Mouse (Mus musculus) hindbrain, embryonic 11.5 days (tissue): ENCODE data around the gene Lgals1. TPM values are rescaled to one million over a fixed set of nuclear protein-coding genes. Genes with fewer than 3 reads are reported as not detected.
A peak's percentile ranks its signal among the peaks of the same experiment; 100 is the strongest.
"Not testable (repeated sequence)": the region's sequence is repeated elsewhere in the genome, so short reads cannot be mapped to it uniquely, and the experiment has no call there.

Experiments used
- ATAC-seq: fragments of 200-750 bp; cut with Nextera tagmentation; 2 replicates; pipeline ENCODE4 v1.8.0; 2017; ENCODE audit warnings: mild to moderate bottlenecking, moderate TSS enrichment, moderate library complexity; ENCODE audit not compliant: low FRiP score
- DNase-seq: peaks from one replicate; pipeline ENCODE4 v3.0.0-alpha.2; 2015; ENCODE audit warnings: low spot score
- H3K27ac ChIP-seq: fragments of 300-500 bp; sonication (generic); 2 replicates; pipeline ENCODE4 v1.5.1; 2014; ENCODE audit warnings: mild to moderate bottlenecking, low read depth, low read length
- H3K27me3 ChIP-seq: fragments of 300-500 bp; sonication (generic); 2 replicates; pipeline ENCODE4 v1.6.1; 2014; ENCODE audit warnings: mild to moderate bottlenecking, low read length, moderate library complexity, mixed read lengths; ENCODE audit not compliant: control insufficient read depth, insufficient read depth
- H3K36me3 ChIP-seq: fragments of 300-500 bp; sonication (generic); 2 replicates; pipeline ENCODE4 v1.6.1; 2014; ENCODE audit warnings: mild to moderate bottlenecking, low read length, moderate library complexity, mixed read lengths; ENCODE audit not compliant: control insufficient read depth, insufficient read depth
- H3K4me1 ChIP-seq: fragments of 300-500 bp; sonication (generic); replicated peaks from 2 replicates; pipeline ENCODE4 v1.6.1; 2014; ENCODE audit warnings: low read length, mixed read lengths; ENCODE audit not compliant: control insufficient read depth, insufficient read depth
- H3K4me2 ChIP-seq: fragments of 300-500 bp; sonication (generic); replicated peaks from 2 replicates; pipeline ENCODE4 v1.6.1; 2014; ENCODE audit warnings: mild to moderate bottlenecking, low read depth, low read length
- H3K4me3 ChIP-seq: fragments of 300-500 bp; sonication (generic); 2 replicates; pipeline ENCODE4 v1.5.1; 2014; ENCODE audit warnings: low read depth, low read length
- H3K9ac ChIP-seq: fragments of 300-500 bp; sonication (generic); 2 replicates; pipeline ENCODE4 v1.6.1; 2014; ENCODE audit warnings: low read depth, low read length
- H3K9me3 ChIP-seq: fragments of 300-500 bp; sonication (generic); 2 replicates; pipeline ENCODE4 v1.6.1; 2016; ENCODE audit warnings: low read length; ENCODE audit not compliant: control insufficient read depth
- WGBS: fragments of 180-500 bp; shearing (Covaris S2); extraction: QIAGEN DNeasy Blood & Tissue Kit; methylation state at CpG from one replicate; pipeline ENCODE4 v1.1.7; 2014; 5-methylcytosine and 5-hydroxymethylcytosine counted together
- polyA plus RNA-seq: library from polyadenylated mRNA; unstranded; fragments of >200 nt; fragmentation: Nextera tagmentation; extraction: Ambion mirVana; gene quantifications from 2 replicates; pipeline ENCODE4 v1.2.1, GENCODE M21; 2014

Gene Lgals1
- 390 and 438 TPM in 2 replicates for polyA plus RNA-seq

DNA sequence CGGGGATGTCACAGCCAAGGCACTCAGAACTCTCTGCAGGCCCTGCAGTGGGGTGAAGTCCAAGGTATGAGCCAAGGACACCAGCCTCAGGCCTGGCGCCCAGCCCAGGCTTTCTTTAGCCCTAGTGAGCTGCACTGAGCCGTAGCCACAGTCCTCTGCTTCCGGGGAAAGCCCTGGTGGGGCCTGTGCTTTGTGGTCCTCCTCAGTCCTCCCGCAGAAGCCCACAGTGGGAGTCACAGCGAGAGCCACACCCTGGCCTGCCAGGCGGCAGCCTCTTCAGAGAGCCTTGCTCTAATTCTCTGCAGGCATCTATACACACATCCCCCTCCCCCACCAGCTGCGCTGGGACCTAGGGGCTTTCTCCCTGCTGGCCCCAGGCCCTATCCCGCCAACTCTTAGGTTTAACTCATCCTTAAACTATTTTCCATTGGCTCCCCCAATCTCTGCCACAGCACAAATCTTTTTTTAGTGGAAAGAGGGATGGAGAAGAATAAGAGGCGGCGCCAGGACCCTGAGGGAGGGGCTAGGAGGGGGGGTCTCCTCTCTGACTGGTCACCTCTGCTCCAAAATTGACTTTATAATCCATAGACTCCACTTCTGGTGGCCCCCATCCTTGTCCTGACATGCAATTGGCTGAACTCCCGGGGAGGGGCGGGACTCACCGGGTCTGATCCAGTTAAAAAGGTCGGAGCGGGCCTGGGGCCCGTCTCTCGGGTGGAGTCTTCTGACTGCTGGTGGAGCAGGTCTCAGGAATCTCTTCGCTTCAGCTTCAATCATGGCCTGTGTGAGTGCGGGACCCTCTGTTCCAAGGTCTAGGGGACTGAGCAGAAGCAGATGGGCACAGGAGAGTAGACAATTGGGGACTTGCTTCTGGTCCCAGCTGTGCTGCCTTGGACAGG, at the start of gene Lgals1:
Lgals1 (plus strand) TSS at position 705 of the 899 bp plus-strand sequence.
- ATAC-seq (peak; percentile 48), DNase-seq (peak; percentile 74)
- H3K9ac ChIP-seq, result peak within 1 kb of the TSS; percentile 49; the same call in 1 of the 2 replicates
- H3K4me3 ChIP-seq, result peak within 1 kb of the TSS; percentile 27
- no peaks in the 10 kb centered on the region for H3K9me3 ChIP-seq
- 0 out of 2 replicates have a peak, but pooled peaks cover 2% of the 10 kb centered on the region for H3K27me3 ChIP-seq
- WGBS, result 4% methylated on average over 20 of the region's 20 CpGs
- H3K36me3 ChIP-seq, result no peaks in the 10 kb centered on the region
- H3K4me2 ChIP-seq, result peak within 1 kb of the TSS; percentile 65
- 0 out of 2 replicates have a peak within 1 kb of the TSS, but pooled peaks have one; percentile 7 for H3K27ac ChIP-seq
- peaks cover 8% of the 10 kb centered on the region for H3K4me1 ChIP-seq

GRCm38 (mm10) chr15:78876991-78877809, 49.3 kb upstream of the Lgals1 start, which contains the start of gene Gga1:
TSS of gene Gga1 (plus strand) at chr15:78877190.
- H3K4me3 ChIP-seq, result peak within 1 kb of the TSS; percentile 59
- H3K4me2 ChIP-seq, result peak within 1 kb of the TSS; percentile 64
- no peaks in the 10 kb centered on the region for H3K27me3 ChIP-seq
- H3K9ac ChIP-seq, result peak within 1 kb of the TSS; percentile 75
- no peaks in the 10 kb centered on the region for H3K9me3 ChIP-seq
- peak; percentile 98 for DNase-seq
- no peaks in the 10 kb centered on the region; the same call in 1 of the 2 replicates for H3K4me1 ChIP-seq
- no peaks in the 10 kb centered on the region for H3K36me3 ChIP-seq
- H3K27ac ChIP-seq, result peak within 1 kb of the TSS; percentile 97
- peak; percentile 93 for ATAC-seq
- 1% methylated on average over 57 of the region's 95 CpGs for WGBS

DNA sequence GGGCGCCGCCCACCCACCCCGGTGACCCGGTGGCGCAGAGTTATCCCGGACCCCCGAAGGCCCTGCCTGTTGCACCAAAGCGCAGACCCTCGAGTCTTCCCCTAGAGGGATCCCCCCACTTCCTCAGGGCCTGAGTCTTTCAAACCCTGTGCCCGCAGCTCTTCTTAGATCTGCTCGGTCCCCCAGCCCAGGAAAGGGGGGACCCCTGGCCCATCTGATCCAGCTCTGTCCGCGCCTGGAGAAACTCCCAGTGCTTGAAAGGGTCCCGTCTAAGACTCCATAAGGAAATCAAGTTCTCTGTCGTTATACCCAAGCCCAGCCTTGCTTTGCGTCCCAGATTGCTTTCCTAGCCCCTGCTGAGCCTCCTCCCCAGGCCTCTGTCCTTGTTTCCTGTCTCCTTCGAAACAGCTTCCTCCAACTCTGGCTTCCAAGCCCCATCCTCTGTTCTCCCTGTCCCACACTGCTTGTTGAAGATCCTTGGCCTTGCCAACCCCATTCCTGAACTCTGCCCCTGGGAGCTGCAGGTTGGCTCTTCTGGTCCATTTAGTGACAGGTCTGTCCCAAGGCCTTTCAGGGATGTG, 48.6 kb upstream of the Lgals1 start:
- Histone ChIP-seq H3K4me1 (no peaks in the 10 kb centered on the region; the same call in 1 of the 2 replicates), H3K9me3 (no peaks in the 10 kb centered on the region), H3K4me2 (peak overlapping the region; percentile 61), H3K4me3 (peak overlapping the region; percentile 59), H3K27me3 (no peaks in the 10 kb centered on the region), H3K27ac (peak overlapping the region; percentile 97), H3K36me3 (no peaks in the 10 kb centered on the region), H3K9ac (peak overlapping the region; percentile 75)
- WGBS, result 2% methylated on average over 13 of the region's 17 CpGs
- no peak for DNase-seq
- peak; percentile 58; the same call in 1 of the 2 replicates for ATAC-seq

- 75% methylated on average over 7 of the region's 7 CpGs for WGBS
- H3K4me1 ChIP-seq, H3K9ac ChIP-seq, H3K4me3 ChIP-seq, H3K36me3 ChIP-seq, ATAC-seq, H3K4me2 ChIP-seq, H3K27ac ChIP-seq, H3K27me3 ChIP-seq, H3K9me3 ChIP-seq, DNase-seq: not testable (repeated sequence)
Measured at GRCm38 (mm10) chr15:78878792-78879516, 47.6 kb upstream of the Lgals1 start.

GRCm38 (mm10) chr15:78880432-78880831, 46.1 kb upstream of the Lgals1 start:
- no peak overlapping the region for H3K27ac ChIP-seq
- DNase-seq (no peak), ATAC-seq (no peak)
- H3K27me3 ChIP-seq, result no peaks in the 10 kb centered on the region
- no peaks in the 10 kb centered on the region; the same call in 1 of the 2 replicates for H3K4me1 ChIP-seq
- no peak overlapping the region for H3K9ac ChIP-seq
- no peak overlapping the region for H3K4me3 ChIP-seq
- WGBS, result 94% methylated on average over 8 of the region's 8 CpGs
- no peaks in the 10 kb centered on the region for H3K9me3 ChIP-seq
- no peak overlapping the region for H3K4me2 ChIP-seq
- H3K36me3 ChIP-seq, result no peaks in the 10 kb centered on the region; the same call in 1 of the 2 replicates

GRCm38 (mm10) chr15:78881828-78882227, 44.7 kb upstream of the Lgals1 start:
- H3K9me3 ChIP-seq, result no peaks in the 10 kb centered on the region
- H3K36me3 ChIP-seq, result no peaks in the 10 kb centered on the region; the same call in 1 of the 2 replicates
- DNase-seq (no peak), ATAC-seq (no peak)
- no peak overlapping the region for H3K27ac ChIP-seq
- H3K4me1 ChIP-seq, result no peaks in the 10 kb centered on the region
- no peaks in the 10 kb centered on the region for H3K27me3 ChIP-seq
- no peak overlapping the region for H3K4me3 ChIP-seq
- H3K9ac ChIP-seq, result no peak overlapping the region
- H3K4me2 ChIP-seq, result no peak overlapping the region
- WGBS, result 92% methylated on average over 3 of the region's 3 CpGs

GRCm38 (mm10) chr15:78889401-78889853, 37.1 kb upstream of the Lgals1 start:
- Histone ChIP-seq H3K27ac (no peak overlapping the region), H3K9ac (no peak overlapping the region), H3K4me2 (no peak overlapping the region), H3K4me1 (peaks cover 3% of the 10 kb centered on the region; the same call in 1 of the 2 replicates), H3K9me3 (no peaks in the 10 kb centered on the region), H3K4me3 (no peak overlapping the region), H3K27me3 (no peaks in the 10 kb centered on the region), H3K36me3 (peaks cover 11% of the 10 kb centered on the region; the same call in 1 of the 2 replicates)
- DNase-seq (no peak), ATAC-seq (no peak)
- WGBS, result 34% methylated on average over 13 of the region's 13 CpGs
